15 mouse cellular contexts compared by ENCODE assay signal in genomic region chr16:85546519-85546918, GRCm38 (mm10). TPM values are rescaled to one million over a fixed set of nuclear protein-coding genes. Genes with fewer than 3 reads are reported as not detected.
DNase-seq lines count a peak whose midpoint lies in the region; ATAC-seq and TF ChIP-seq lines count a peak whose summit lies in the region.
"Had no signal": no experiment of that assay in that cellular context is flagged by ENCODE, and none has a peak within 500 bp of the region (broad histone marks: within the 10 kb centered on the region; RNA-seq: fewer than 3 reads in every experiment).

No protein-coding gene starts in this region.

- H3K9me3 ChIP-seq in heart, embryonic 15.5 days (replicated peaks): no peaks in the 10 kb centered on the region
- no peaks in the 10 kb centered on the region for H3K9me3 ChIP-seq in kidney, embryonic 16.5 days (ENCODE audit: low read length)
- H3K9me3 ChIP-seq: neural tube, embryonic 15.5 days had no signal

- H3K36me3 ChIP-seq in heart, embryonic 15.5 days: no peaks in the 10 kb centered on the region
- H3K36me3 ChIP-seq in kidney, embryonic 16.5 days (ENCODE audit: insufficient read depth, low read length): no peaks in the 10 kb centered on the region
- H3K36me3 ChIP-seq: hindbrain, embryonic 13.5 days; neural tube, embryonic 15.5 days had no signal

- 0 out of 2 replicates have a peak, but pooled peaks cover 6% of the 10 kb centered on the region for H3K4me1 ChIP-seq in heart, embryonic 15.5 days (replicated peaks)
- 0 out of 2 replicates have a peak, but pooled peaks cover 5% of the 10 kb centered on the region for H3K4me1 ChIP-seq in kidney, embryonic 16.5 days (ENCODE audit: insufficient read depth, low read length)

- intact Hi-C loops in left cerebral cortex, adult 2 months (cut with DNase I): no loop called here
- intact Hi-C loops in left cerebral cortex, postnatal 36 days (cut with DNase I): no loop called here

- no peak overlapping the region for H3K4me3 ChIP-seq in left cerebral cortex, adult 2 months
- H3K4me3 ChIP-seq in heart, embryonic 15.5 days: no peak overlapping the region
- H3K4me3 ChIP-seq in kidney, embryonic 16.5 days (ENCODE audit: low read length): no peak overlapping the region
- H3K4me3 ChIP-seq: hindbrain, embryonic 13.5 days; neural tube, embryonic 15.5 days had no signal

- ATAC-seq in heart, embryonic 15.5 days (replicated peaks; ENCODE audit: insufficient number of reproducible peaks, insufficient read depth, low FRiP score, low read depth): no peak
- ATAC-seq in kidney, embryonic 16.5 days (ENCODE audit: low FRiP score, low TSS enrichment): no peak
- ATAC-seq: forebrain, postnatal 0 days; midbrain, embryonic 16.5 days had no signal

- 51% methylated on average over 6 of the region's 6 CpGs for WGBS in heart, embryonic 15.5 days
- 49% methylated on average over 6 of the region's 6 CpGs for WGBS in kidney, embryonic 16.5 days

- no peak for TF ChIP-seq CTCF in left cerebral cortex, adult 2 months (IDR thresholded peaks at IDR 0.05)

- no peak overlapping the region for H3K4me2 ChIP-seq in heart, embryonic 15.5 days
- H3K4me2 ChIP-seq in kidney, embryonic 16.5 days (replicated peaks; ENCODE audit: low read depth, low read length): peak overlapping the region; percentile 2; the same call in 1 of the 2 replicates
- H3K4me2 ChIP-seq: hindbrain, embryonic 13.5 days; neural tube, embryonic 15.5 days had no signal

- peak overlapping the region; percentile 45; the same call in 1 of the 2 replicates for H3K27ac ChIP-seq in left cerebral cortex, adult 2 months
- H3K27ac ChIP-seq in heart, embryonic 15.5 days: peak overlapping the region; percentile 16; the same call in 1 of the 2 replicates
- no peak overlapping the region for H3K27ac ChIP-seq in kidney, embryonic 16.5 days (ENCODE audit: low read length)
- H3K27ac ChIP-seq: hindbrain, embryonic 13.5 days; neural tube, embryonic 15.5 days; stomach, postnatal 0 days had no signal

- no peak for DNase-seq in left cerebral cortex, adult 2 months (ENCODE audit: extremely low spot score in 1 of 2, low spot score in 2 of 2)
- DNase-seq in left cerebral cortex, postnatal 36 days (ENCODE audit: low spot score in 2 of 2): no peak
- peak; percentile 80 for DNase-seq in lung, postnatal 36 days
- no peak for DNase-seq in testis, postnatal 10 days (ENCODE audit: low spot score)
- no peak for DNase-seq in left cerebral cortex, adult 8-10 months (ENCODE audit: low spot score in 2 of 2)
- DNase-seq: cerebellum, adult 11 months; forebrain, postnatal 0 days; liver; right cerebral cortex, postnatal 4 days had no signal

- H3K27me3 ChIP-seq in heart, embryonic 15.5 days: no peaks in the 10 kb centered on the region
- no peaks in the 10 kb centered on the region for H3K27me3 ChIP-seq in kidney, embryonic 16.5 days (ENCODE audit: insufficient read depth, low read length)
- H3K27me3 ChIP-seq: neural tube, embryonic 15.5 days had no signal

- no peak overlapping the region for H3K9ac ChIP-seq in heart, embryonic 15.5 days
- no peak overlapping the region for H3K9ac ChIP-seq in kidney, embryonic 16.5 days (replicated peaks; ENCODE audit: low read length)
- H3K9ac ChIP-seq: forebrain, postnatal 0 days; hindbrain, embryonic 13.5 days; neural tube, embryonic 15.5 days had no signal

RNA-seq across cellular contexts. Expression of gene Cyyr1, which starts 6.7 kb away (rescaled TPM):
- 1 to 10 TPM; 5.0 to 5.8 TPM for total RNA-seq in left cerebral cortex, adult 2 months (2021)
- total RNA-seq in left cerebral cortex, postnatal 36 days (2021): 1 to 10 TPM; 3.8 to 5.3 TPM
- 4.7 and 6.2 TPM in 2 replicates for polyA plus RNA-seq in heart, embryonic 15.5 days (2015; fragmentation: Nextera tagmentation; extraction: Ambion mirVana)
- 6.4 and 7.1 TPM in 2 replicates for polyA plus RNA-seq in kidney, embryonic 16.5 days (2015; fragmentation: Nextera tagmentation; extraction: Ambion mirVana)
- 1 to 10 TPM; 4.6 to 5.4 (median 4.9) TPM for total RNA-seq in left cerebral cortex, adult 8-10 months (2022)
